Mouse (Mus musculus): Measurements from ENCODE around the gene Dmxl2. TPM values are rescaled to one million over a fixed set of nuclear protein-coding genes. Genes with fewer than 3 reads are reported as not detected.

Gene Dmxl2
- polyA plus RNA-seq, 1 experiment from 2014 or later: 6.5 TPM

- Histone ChIP-seq H3K36me3 (no peaks in the 10 kb centered on the region), H3K27me3 (no peaks in the 10 kb centered on the region), H3K4me3 (no peak overlapping the region), H3K9ac (no peak overlapping the region), H3K27ac (no peak overlapping the region), H3K4me2 (no peak overlapping the region), H3K4me1 (no peaks in the 10 kb centered on the region), H3K9me3 (no peaks in the 10 kb centered on the region)
- no peak for ATAC-seq (ENCODE audit: insufficient number of reproducible peaks, insufficient read depth, low FRiP score, low TSS enrichment, low read depth)
- WGBS: 79% methylated on average over 4 of the region's 4 CpGs
Observed at GRCm38 (mm10) chr9:54463483-54464054, 37.9 kb downstream of the Dmxl2 start.

GRCm38 (mm10) chr9:54439015-54439414 lies 62.4 kb downstream of the Dmxl2 start:
- no peaks in the 10 kb centered on the region for H3K36me3 ChIP-seq
- 79% methylated on average over 6 of the region's 6 CpGs for WGBS

GRCm38 (mm10) chr9:54438246-54438645 lies 63.2 kb downstream of the Dmxl2 start:
- no peaks in the 10 kb centered on the region for H3K9me3 ChIP-seq
- 26% methylated on average over 2 of the region's 2 CpGs for WGBS
- no peaks in the 10 kb centered on the region for H3K4me1 ChIP-seq
- H3K9ac ChIP-seq: no peak overlapping the region
- H3K4me3 ChIP-seq: no peak overlapping the region
- no peaks in the 10 kb centered on the region for H3K27me3 ChIP-seq
- H3K27ac ChIP-seq: no peak overlapping the region
- no peak for ATAC-seq (ENCODE audit: insufficient number of reproducible peaks, insufficient read depth, low FRiP score, low TSS enrichment, low read depth)
- H3K36me3 ChIP-seq: no peaks in the 10 kb centered on the region
- no peak overlapping the region for H3K4me2 ChIP-seq

More at GRCm38 (mm10) chr9:54439015-54439414, 62.4 kb downstream of the Dmxl2 start:
- H3K9me3 ChIP-seq: no peaks in the 10 kb centered on the region
- no peak overlapping the region for H3K4me3 ChIP-seq
- no peak overlapping the region for H3K27ac ChIP-seq
- no peak for ATAC-seq (ENCODE audit: insufficient number of reproducible peaks, insufficient read depth, low FRiP score, low TSS enrichment, low read depth)
- no peaks in the 10 kb centered on the region for H3K4me1 ChIP-seq
- no peak overlapping the region for H3K9ac ChIP-seq
- H3K27me3 ChIP-seq: no peaks in the 10 kb centered on the region
- no peak overlapping the region for H3K4me2 ChIP-seq

- H3K9me3 ChIP-seq: no peaks in the 10 kb centered on the region
- no peak overlapping the region for H3K27ac ChIP-seq
- no peaks in the 10 kb centered on the region for H3K27me3 ChIP-seq
- H3K36me3 ChIP-seq: no peaks in the 10 kb centered on the region
- H3K4me1 ChIP-seq: no peaks in the 10 kb centered on the region
- H3K4me2 ChIP-seq: no peak overlapping the region
- WGBS: 88% methylated on average over 2 of the region's 2 CpGs
- no peak for ATAC-seq (ENCODE audit: insufficient number of reproducible peaks, insufficient read depth, low FRiP score, low TSS enrichment, low read depth)
- no peak overlapping the region for H3K4me3 ChIP-seq
- no peak overlapping the region for H3K9ac ChIP-seq
Observed at GRCm38 (mm10) chr9:54416238-54416637, 85.2 kb downstream of the Dmxl2 start.

- H3K27ac ChIP-seq: no peak overlapping the region
- no peak overlapping the region for H3K4me2 ChIP-seq
- no peak overlapping the region for H3K9ac ChIP-seq
- H3K36me3 ChIP-seq: no peaks in the 10 kb centered on the region
- no peak overlapping the region for H3K4me3 ChIP-seq
- no peaks in the 10 kb centered on the region for H3K4me1 ChIP-seq
- no peaks in the 10 kb centered on the region for H3K9me3 ChIP-seq
- ATAC-seq (ENCODE audit: insufficient number of reproducible peaks, insufficient read depth, low FRiP score, low TSS enrichment, low read depth): no peak
- H3K27me3 ChIP-seq: no peaks in the 10 kb centered on the region
- 96% methylated on average over 7 of the region's 8 CpGs for WGBS
Observed at GRCm38 (mm10) chr9:54356756-54357155, 144.7 kb downstream of the Dmxl2 start.

GRCm38 (mm10) chr9:54342026-54342425 lies 159.4 kb downstream of the Dmxl2 start:
- Histone ChIP-seq H3K36me3 (no peaks in the 10 kb centered on the region), H3K9me3 (no peaks in the 10 kb centered on the region), H3K4me1 (peaks cover 5% of the 10 kb centered on the region; the same call in 1 of the 2 replicates), H3K9ac (no peak overlapping the region), H3K4me3 (no peak overlapping the region), H3K4me2 (no peak overlapping the region), H3K27me3 (no peaks in the 10 kb centered on the region), H3K27ac (no peak overlapping the region)
- 69% methylated on average over 7 of the region's 7 CpGs for WGBS
- ATAC-seq (ENCODE audit: insufficient number of reproducible peaks, insufficient read depth, low FRiP score, low TSS enrichment, low read depth): no peak

GRCm38 (mm10) chr9:54336532-54337144 lies 164.8 kb downstream of the Dmxl2 start:
- Histone ChIP-seq H3K9ac (no peak overlapping the region), H3K27me3 (no peaks in the 10 kb centered on the region), H3K36me3 (no peaks in the 10 kb centered on the region), H3K4me2 (no peak overlapping the region), H3K4me3 (no peak overlapping the region), H3K27ac (no peak overlapping the region), H3K9me3 (no peaks in the 10 kb centered on the region), H3K4me1 (peaks cover 5% of the 10 kb centered on the region; the same call in 1 of the 2 replicates)
- WGBS: 55% methylated on average over 6 of the region's 6 CpGs
- no peak for ATAC-seq (ENCODE audit: insufficient number of reproducible peaks, insufficient read depth, low FRiP score, low TSS enrichment, low read depth)

- Histone ChIP-seq H3K4me3 (no peak overlapping the region), H3K4me1 (peaks cover 5% of the 10 kb centered on the region; the same call in 1 of the 2 replicates), H3K36me3 (no peaks in the 10 kb centered on the region), H3K27me3 (no peaks in the 10 kb centered on the region), H3K9ac (no peak overlapping the region), H3K4me2 (no peak overlapping the region), H3K27ac (no peak overlapping the region), H3K9me3 (no peaks in the 10 kb centered on the region)
- WGBS: 79% methylated on average over 12 of the region's 12 CpGs
- no peak for ATAC-seq (ENCODE audit: insufficient number of reproducible peaks, insufficient read depth, low FRiP score, low TSS enrichment, low read depth)
Observed at GRCm38 (mm10) chr9:54335582-54335981, 165.8 kb downstream of the Dmxl2 start.

GRCm38 (mm10) chr9:54329201-54329600 lies 172.2 kb downstream of the Dmxl2 start:
- Histone ChIP-seq H3K36me3 (no peaks in the 10 kb centered on the region), H3K9me3 (no peaks in the 10 kb centered on the region)
- ATAC-seq (ENCODE audit: insufficient number of reproducible peaks, insufficient read depth, low FRiP score, low TSS enrichment, low read depth): no peak

GRCm38 (mm10) chr9:54323456-54323855 lies 178.0 kb downstream of the Dmxl2 start:
- no peak overlapping the region for H3K9ac ChIP-seq
- 37% methylated on average over 8 of the region's 8 CpGs for WGBS
- no peak overlapping the region for H3K4me3 ChIP-seq
- no peaks in the 10 kb centered on the region for H3K9me3 ChIP-seq
- H3K4me1 ChIP-seq: no peaks in the 10 kb centered on the region
- no peaks in the 10 kb centered on the region for H3K27me3 ChIP-seq
- no peaks in the 10 kb centered on the region for H3K36me3 ChIP-seq
- no peak overlapping the region for H3K4me2 ChIP-seq
- no peak overlapping the region for H3K27ac ChIP-seq
- no peak for ATAC-seq (ENCODE audit: insufficient number of reproducible peaks, insufficient read depth, low FRiP score, low TSS enrichment, low read depth)

More at GRCm38 (mm10) chr9:54329201-54329600, 172.2 kb downstream of the Dmxl2 start:
- WGBS: 89% methylated on average over 7 of the region's 7 CpGs
- Histone ChIP-seq H3K27ac (no peak overlapping the region), H3K4me2 (no peak overlapping the region), H3K4me3 (no peak overlapping the region), H3K9ac (no peak overlapping the region), H3K4me1 (no peaks in the 10 kb centered on the region), H3K27me3 (no peaks in the 10 kb centered on the region)

- Histone ChIP-seq H3K4me3 (no peak overlapping the region), H3K9ac (no peak overlapping the region), H3K27ac (no peak overlapping the region), H3K9me3 (no peaks in the 10 kb centered on the region), H3K4me1 (no peaks in the 10 kb centered on the region; the same call in 1 of the 2 replicates), H3K27me3 (no peaks in the 10 kb centered on the region), H3K36me3 (no peaks in the 10 kb centered on the region), H3K4me2 (no peak overlapping the region)
- no peak for ATAC-seq (ENCODE audit: insufficient number of reproducible peaks, insufficient read depth, low FRiP score, low TSS enrichment, low read depth)
- 71% methylated on average over 9 of the region's 9 CpGs for WGBS
Observed at GRCm38 (mm10) chr9:54316363-54316762, 185.1 kb downstream of the Dmxl2 start.

All from embryonic facial prominence, embryonic 13.5 days (tissue).